Mouse (Mus musculus): ENCODE results near the gene Gbf1. TPM values are rescaled to one million over a fixed set of nuclear protein-coding genes. Genes with fewer than 3 reads are reported as not detected.

Gbf1 gene
- total and polyA plus RNA-seq, 3 experiments, result 23.7 to 400 (median 54.1) TPM

DNA sequence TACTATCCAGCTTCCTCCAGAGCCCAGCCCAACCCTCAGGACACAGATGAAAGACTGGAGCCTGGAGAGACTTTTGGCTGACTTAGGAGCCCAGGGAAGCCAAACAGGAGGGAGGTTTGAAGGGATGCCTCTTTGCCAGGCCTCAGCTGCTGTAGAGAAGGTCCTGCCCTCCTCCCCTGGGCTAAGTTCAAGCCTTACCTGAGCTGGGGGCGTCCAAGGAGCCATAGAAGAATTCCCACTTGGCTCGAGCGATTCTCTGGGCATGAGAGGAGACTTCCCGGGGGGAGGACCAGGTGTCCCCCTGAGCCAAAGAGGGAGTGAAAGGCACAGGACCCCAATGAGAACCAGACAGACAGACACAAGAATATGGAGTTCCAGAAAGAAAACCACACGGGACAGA is 171.4 kb downstream of the Gbf1 start:
- H3K9me3 ChIP-seq (replicated peaks; ENCODE audit: insufficient read depth, low read length), result no peaks in the 10 kb centered on the region
- H3K4me1 ChIP-seq (ENCODE audit: control insufficient read depth in 1 of 2, insufficient read depth in 2 of 2, low read length in 2 of 2), result peaks cover 0 to 21% of the 10 kb centered on the region in 2 experiments; a peak in 2 of 4 replicates
- H3K4me3 ChIP-seq (ENCODE audit: control insufficient read depth in 1 of 2, insufficient read depth in 1 of 2, low read depth in 2 of 2, low read length in 2 of 2), result no peak overlapping the region
- no peak overlapping the region for H3K9ac ChIP-seq (ENCODE audit: control insufficient read depth, low read depth, low read length, poor library complexity, severe bottlenecking)
- DNase-seq (ENCODE audit: low read depth, low spot score), result no peak
- H3K27ac ChIP-seq (ENCODE audit: control insufficient read depth, low read depth, low read length), result no peak overlapping the region
- no peak for TF ChIP-seq CHD1 (IDR thresholded peaks at IDR 0.05; ENCODE audit: low read depth, low read length)
- no peak for TF ChIP-seq MAZ (IDR thresholded peaks at IDR 0.05; ENCODE audit: low read depth, low read length)
- TF ChIP-seq POLR2AphosphoS5 (IDR thresholded peaks at IDR 0.05; ENCODE audit: borderline replicate concordance, low read depth, low read length), result no peak
- no peak for TF ChIP-seq POLR2AphosphoS2 (IDR thresholded peaks at IDR 0.05; ENCODE audit: low read length)
- TF ChIP-seq BHLHE40 (IDR thresholded peaks at IDR 0.05; ENCODE audit: borderline replicate concordance, low read depth, low read length), result no peak
- no peak for TF ChIP-seq CTCF (IDR thresholded peaks at IDR 0.05 in 2 of 3, conservative IDR thresholded peaks at IDR 0.05 in 1 of 3; ENCODE audit: control insufficient read depth in 1 of 3, insufficient read depth in 1 of 3, low read depth in 2 of 3, low read length in 3 of 3, poor library complexity in 1 of 3, severe bottlenecking in 1 of 3)
- H3K27me3 ChIP-seq (ENCODE audit: control insufficient read depth in 1 of 2, insufficient read depth in 2 of 2, low read length in 2 of 2), result no peaks in the 10 kb centered on the region
- H3K79me2 ChIP-seq (ENCODE audit: control insufficient read depth, insufficient read depth, low read length, poor library complexity), result peaks cover 2% of the 10 kb centered on the region; the same call in 1 of the 2 replicates
- H3K36me3 ChIP-seq (ENCODE audit: control insufficient read depth in 1 of 2, insufficient read depth in 2 of 2, low read length in 2 of 2), result peaks cover 0 to 7% of the 10 kb centered on the region in 2 experiments; a peak in 2 of 4 replicates

DNA sequence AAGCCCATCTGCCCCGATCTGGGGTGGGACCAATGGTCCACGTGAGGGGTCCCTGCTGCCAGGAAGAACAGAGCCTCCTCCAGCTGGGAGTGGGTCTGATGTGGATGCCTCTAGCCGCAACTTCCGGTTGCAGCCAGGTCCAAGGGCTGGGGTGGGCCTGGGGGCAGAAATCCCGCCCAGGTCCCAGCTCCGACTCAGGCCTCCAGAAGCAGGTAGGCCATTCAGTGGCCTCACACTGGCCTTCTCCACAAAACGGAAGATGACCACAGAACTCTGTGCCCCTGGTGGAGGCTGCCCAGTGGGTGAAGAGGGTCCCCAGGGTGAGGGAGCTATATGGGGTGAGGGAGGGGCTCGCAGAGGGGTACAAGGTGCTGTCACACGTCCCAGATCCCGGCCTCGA is 172.1 kb downstream of the Gbf1 start:
- Histone ChIP-seq H3K79me2 (ENCODE audit: control insufficient read depth, insufficient read depth, low read length, poor library complexity) (peaks cover 2% of the 10 kb centered on the region; the same call in 1 of the 2 replicates), H3K4me1 (ENCODE audit: control insufficient read depth in 1 of 2, insufficient read depth in 2 of 2, low read length in 2 of 2) (peaks cover 0 to 25% of the 10 kb centered on the region in 2 experiments; a peak in 2 of 4 replicates)
- TF ChIP-seq CTCF (IDR thresholded peaks at IDR 0.05 in 2 of 3, conservative IDR thresholded peaks at IDR 0.05 in 1 of 3; ENCODE audit: control insufficient read depth in 1 of 3, insufficient read depth in 1 of 3, low read depth in 2 of 3, low read length in 3 of 3, poor library complexity in 1 of 3, severe bottlenecking in 1 of 3) (no peak), TCF12 (IDR thresholded peaks at IDR 0.05; ENCODE audit: low read depth, low read length) (no peak), POLR2AphosphoS2 (IDR thresholded peaks at IDR 0.05; ENCODE audit: low read length) (no peak), NELFE (IDR thresholded peaks at IDR 0.05; ENCODE audit: low read depth, low read length) (no peak), MYB (IDR thresholded peaks at IDR 0.05; ENCODE audit: low read depth, low read length) (no peak), ZKSCAN1 (IDR thresholded peaks at IDR 0.05; ENCODE audit: low read depth, low read length) (no peak), JUND (IDR thresholded peaks at IDR 0.05; ENCODE audit: low read depth, low read length) (no peak), ZNF384 (IDR thresholded peaks at IDR 0.05; ENCODE audit: low read depth, low read length) (no peak), EP300 (IDR thresholded peaks at IDR 0.05; ENCODE audit: low read depth in 1 of 2, low read length in 2 of 2) (no peak), ETS1 (IDR thresholded peaks at IDR 0.05; ENCODE audit: low read depth, low read length) (no peak), TBP (IDR thresholded peaks at IDR 0.05; ENCODE audit: low read depth, low read length) (no peak), MYC (IDR thresholded peaks at IDR 0.05; ENCODE audit: low read depth, low read length) (no peak), KAT2A (conservative IDR thresholded peaks at IDR 0.05; ENCODE audit: low read depth, low read length) (no peak), RAD21 (IDR thresholded peaks at IDR 0.05; ENCODE audit: low read depth, low read length) (no peak)

More for the DNA sequence above, 172.1 kb downstream of the Gbf1 start:
- Histone ChIP-seq H3K9ac (ENCODE audit: control insufficient read depth, low read depth, low read length, poor library complexity, severe bottlenecking) (no peak overlapping the region), H3K27ac (ENCODE audit: control insufficient read depth, low read depth, low read length) (no peak overlapping the region), H3K36me3 (ENCODE audit: control insufficient read depth in 1 of 2, insufficient read depth in 2 of 2, low read length in 2 of 2) (peaks cover 0 to 7% of the 10 kb centered on the region in 2 experiments; a peak in 2 of 4 replicates), H3K4me3 (ENCODE audit: control insufficient read depth in 1 of 2, insufficient read depth in 1 of 2, low read depth in 2 of 2, low read length in 2 of 2) (no peak overlapping the region), H3K9me3 (replicated peaks; ENCODE audit: insufficient read depth, low read length) (no peaks in the 10 kb centered on the region), H3K27me3 (ENCODE audit: control insufficient read depth in 1 of 2, insufficient read depth in 2 of 2, low read length in 2 of 2) (no peaks in the 10 kb centered on the region)
- DNase-seq (ENCODE audit: low read depth, low spot score), result no peak

Measured in MEL (cell line).